Mouse (Mus musculus) ES-CJ7 (cell line): Measurements from ENCODE around the gene Vmn2r-ps130.
"Not testable (repeated sequence)": the region's sequence is repeated elsewhere in the genome, so short reads cannot be mapped to it uniquely, and the experiment has no call there.

Experiments
- DNase-seq: peaks from one replicate; pipeline ENCODE4 v3.0.0; 2011; ENCODE audit warnings: low read depth, low spot score

Gene Vmn2r-ps130

DNA sequence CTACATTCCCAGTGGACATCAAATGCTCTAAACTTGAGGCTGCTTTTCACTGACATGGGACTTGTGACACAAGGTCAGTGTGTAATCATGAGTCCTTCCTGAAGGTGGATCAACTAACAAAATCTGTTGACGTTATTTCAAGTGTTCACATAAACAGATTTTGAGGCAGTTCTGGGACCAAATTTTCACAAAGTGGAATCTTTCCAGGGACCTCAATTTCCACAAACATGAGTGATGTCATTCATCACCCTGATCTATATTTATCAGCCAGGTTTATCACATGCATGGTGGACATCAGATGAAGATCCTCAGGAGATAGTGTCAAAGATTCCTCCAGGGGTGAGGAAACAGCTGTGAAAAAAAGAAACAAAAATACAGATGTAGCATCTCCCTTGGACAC, at the start of gene Vmn2r-ps130:
Gene Vmn2r-ps130 (plus strand): TSS at position 301 of the 400 bp plus-strand sequence.
- DNase-seq, result not testable (repeated sequence)
